Mouse (Mus musculus) heart, postnatal 36 days (tissue): ENCODE measurements around the gene Ntng2. TPM values are rescaled to one million over a fixed set of nuclear protein-coding genes. Genes with fewer than 3 reads are reported as not detected.

Source experiments
- DNase-seq, 2 experiments: peaks; one replicate each; pipeline ENCODE4 v3.0.0; 2021 to 2022
- intact Hi-C: fragments of 180-260 bp; cut with DNase I; formaldehyde crosslinking; loops from one replicate; pipeline ENCODE4 v1.15.1; 2025
- total RNA-seq, 2 experiments: library from RNA; stranded (reverse); gene quantifications; 2 replicates each; pipeline ENCODE4 v1.2.3; 2021

The Ntng2 gene
- total RNA-seq, 2 experiments from 2014 or later, result 5.6 to 5.7 TPM

DNA sequence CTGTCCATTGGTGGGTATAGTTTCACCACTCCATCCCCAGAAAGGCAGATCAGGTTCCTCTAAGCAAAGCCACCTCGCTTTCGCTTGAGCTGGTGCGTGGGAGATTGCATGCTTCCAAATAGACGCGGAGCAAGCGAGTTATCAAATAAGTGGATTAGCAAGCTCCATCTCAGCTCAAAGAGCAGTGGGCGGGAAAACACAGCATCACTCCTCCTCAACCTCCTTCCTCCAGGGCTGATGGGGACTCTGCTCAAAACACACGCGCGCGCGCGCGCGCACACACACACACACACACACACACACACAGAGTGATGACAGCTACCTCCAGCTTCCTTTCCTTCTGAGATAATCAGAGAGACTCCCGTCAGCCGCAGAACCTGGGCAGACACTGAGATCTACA, 13.5 kb downstream of the Ntng2 start:
- no peak for DNase-seq
- intact Hi-C loops, result no loop called here

DNA sequence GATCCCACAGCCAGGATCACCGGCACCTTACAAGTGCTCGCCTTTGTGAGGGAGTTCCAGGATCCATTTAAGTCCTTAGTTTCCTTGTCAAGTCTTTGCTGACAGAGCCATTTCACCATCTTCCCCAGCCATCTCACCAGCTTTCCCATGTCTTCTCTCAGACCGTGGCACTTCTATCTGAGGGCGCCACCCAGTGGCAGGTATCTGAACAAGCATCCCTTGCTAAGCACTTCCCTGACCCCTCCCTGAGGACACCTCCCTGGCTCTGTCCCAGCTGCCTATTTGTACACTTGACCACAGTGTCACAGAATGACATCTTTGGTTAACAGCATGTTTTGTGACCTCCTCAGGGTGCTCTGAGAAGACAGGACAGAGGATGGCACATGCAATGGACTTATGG, 15.2 kb downstream of the Ntng2 start:
- DNase-seq, result peak; percentile 71 to 72
- intact Hi-C loops, result loop anchor here (2.0 kb wide), 1 partner anchor 37 kb away; no protein-coding TSS in a partner anchor

DNA sequence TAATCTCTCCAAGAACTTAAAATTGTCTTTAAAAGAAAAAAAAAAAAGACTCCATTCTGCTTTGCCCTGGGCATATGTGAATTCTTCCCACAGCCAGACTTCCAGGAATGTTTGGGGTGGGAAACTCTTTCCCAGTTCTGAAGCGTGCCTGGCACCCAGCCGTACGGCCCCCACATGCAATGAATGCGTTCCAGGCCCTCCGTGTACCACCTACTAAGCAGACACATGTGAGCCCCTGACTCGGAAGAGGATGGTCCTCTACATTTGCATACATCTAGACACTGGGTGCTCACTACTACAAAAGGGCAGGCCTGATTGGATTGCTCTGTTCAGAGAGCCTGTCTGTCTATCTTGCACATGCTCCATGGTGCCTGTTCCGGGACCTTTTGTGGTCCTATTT, 17.0 kb downstream of the Ntng2 start:
- intact Hi-C loops, result loop anchor here (2.0 kb wide), 1 partner anchor 35 kb away; no protein-coding TSS in a partner anchor
- DNase-seq, result no peak

DNA sequence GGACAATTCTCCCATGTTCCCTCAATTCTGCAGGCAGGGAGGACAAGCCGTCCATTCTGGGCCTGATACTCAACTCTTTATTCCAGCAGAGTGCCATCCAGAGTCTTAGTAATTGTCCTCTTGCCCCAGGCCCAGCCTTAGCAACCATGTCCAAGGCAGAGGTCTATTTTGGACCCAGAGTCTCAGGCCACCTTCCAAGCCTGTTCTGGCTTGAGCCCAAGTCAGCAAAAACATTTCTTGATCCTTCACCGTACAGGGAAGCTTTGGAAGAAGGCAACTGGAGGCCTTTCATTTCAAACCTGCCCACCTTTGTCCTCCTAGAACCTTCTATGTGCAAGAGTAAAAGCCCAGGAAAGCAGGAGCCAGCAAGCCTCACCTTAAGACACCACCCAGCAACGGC, 17.8 kb downstream of the Ntng2 start:
- intact Hi-C loops, result no loop called here

DNA sequence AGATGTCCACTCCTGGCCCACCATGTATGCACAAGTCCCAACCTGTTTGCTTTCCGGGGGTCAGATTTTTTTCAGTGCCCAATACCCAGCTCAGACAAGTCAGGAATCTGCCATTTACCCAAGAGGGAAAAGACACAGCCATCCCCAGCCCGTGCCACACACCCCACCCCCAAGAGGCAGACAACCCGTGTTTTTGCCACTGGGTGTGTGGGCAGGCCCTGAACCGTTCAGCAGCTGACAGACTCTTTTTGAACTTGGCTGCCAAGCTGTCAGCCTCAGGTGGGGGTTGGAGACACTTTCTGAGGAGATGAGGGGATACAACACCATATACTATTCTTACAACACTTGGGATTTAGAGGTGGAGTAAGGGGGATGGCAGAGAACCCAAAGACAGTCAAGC, 18.8 kb downstream of the Ntng2 start:
- intact Hi-C loops, result no loop called here
- DNase-seq, result no peak

More for the DNA sequence above, 17.8 kb downstream of the Ntng2 start:
- no peak for DNase-seq

DNA sequence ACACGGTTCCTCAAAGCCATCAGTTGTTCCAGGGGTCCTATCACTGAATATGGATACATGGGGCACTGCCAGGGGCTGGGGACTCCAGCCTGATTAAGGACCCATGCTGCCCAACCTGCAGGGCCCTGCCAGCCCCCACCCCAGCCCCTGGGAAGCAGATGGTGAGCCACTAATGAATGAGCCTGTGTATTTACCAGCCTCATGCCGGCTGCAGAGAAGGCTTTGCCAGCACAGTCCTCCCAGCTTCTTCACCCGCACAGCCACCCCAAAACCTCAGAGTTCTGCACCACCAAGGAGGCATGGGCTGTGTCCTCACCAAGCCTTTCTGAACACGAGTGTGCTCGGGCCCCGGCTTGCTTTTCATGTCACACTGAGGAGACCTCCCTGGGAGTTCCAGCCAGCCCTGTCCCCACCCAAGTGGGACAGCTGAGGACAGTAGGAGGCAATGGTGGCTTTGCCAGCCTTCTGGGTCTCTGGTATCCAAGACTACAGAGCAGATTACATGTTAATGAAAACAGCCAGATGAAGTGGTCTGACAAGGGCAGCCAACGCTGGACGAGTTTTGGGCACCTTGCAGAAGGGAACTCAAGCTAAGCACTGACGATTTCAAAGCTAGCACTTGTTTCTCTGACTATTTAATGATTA, 22.5 kb downstream of the Ntng2 start:
- DNase-seq, result no peak
- intact Hi-C loops, result no loop called here

DNA sequence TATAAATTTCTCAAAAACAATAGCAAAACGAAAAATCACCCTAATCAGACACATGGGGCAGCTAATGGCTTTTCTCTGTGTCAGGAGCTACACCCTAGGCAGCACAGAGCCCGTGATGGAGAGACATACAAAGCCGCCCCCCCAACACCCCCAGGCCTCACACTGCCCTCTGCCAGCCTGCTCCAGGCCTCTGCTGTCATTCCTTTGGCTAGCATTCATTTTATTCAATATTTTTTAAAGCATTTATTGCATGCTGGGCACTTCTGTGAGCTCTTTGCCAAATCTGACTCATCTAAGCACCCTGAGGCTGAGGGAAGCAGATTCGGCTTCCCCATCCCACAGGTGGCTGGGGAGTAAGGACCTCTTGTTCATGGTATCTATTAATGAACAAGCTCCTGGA, 26.1 kb downstream of the Ntng2 start:
- intact Hi-C loops, result no loop called here
- DNase-seq, result no peak

DNA sequence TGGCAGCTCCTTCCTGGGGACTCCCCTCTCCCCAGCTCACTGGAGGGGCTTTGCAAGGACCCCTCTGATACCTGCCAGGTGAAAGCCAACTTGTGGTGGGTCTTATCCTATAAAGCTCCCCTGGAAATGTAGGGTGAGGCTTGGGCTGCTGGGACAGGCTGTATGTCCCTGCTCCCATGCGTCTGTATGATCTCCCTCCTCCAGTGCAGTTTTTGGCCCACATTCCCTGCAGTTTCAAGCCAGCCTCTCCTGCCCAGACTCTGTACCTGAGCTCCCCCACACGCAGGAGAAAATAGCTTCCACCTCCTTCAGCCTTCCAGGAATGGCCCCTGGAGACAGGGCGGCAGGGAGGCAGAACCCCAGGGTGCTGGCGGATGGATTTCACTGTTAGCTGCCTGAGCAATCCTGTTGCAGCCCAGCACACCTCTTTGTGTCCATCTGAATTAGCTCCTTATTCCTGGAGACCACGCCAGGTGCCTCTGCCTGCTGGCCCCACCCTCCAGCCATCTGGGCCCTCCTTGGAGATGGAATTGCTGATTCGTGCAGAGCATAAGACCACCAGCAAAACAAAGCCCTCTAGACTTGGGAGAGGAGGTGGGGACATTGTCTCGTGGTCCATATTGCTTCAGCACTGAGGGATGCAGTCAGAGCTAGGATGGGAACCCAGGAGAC, 29.1 kb downstream of the Ntng2 start:
- intact Hi-C loops, result no loop called here
- DNase-seq, result no peak

DNA sequence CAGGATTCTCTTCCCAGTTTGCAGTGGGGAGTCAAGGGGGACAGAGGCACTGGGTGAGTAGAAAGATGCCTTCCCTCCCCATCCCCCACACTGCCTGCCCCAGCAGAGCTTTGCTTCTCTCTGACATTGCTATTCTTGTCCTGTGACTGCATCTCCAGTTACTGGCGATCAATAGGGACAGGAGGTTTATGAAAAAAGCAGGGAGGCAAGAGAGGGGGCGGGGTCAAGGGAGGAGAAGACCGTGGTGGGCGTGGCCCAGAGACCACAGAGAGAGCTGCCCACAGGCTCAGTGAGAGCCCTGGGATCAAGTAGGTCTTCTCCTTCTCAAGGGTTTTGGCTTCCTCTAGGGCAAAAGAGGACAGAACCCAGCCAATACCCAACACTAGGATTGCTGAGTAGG, 30.5 kb downstream of the Ntng2 start:
- intact Hi-C loops, result no loop called here
- no peak for DNase-seq

DNA sequence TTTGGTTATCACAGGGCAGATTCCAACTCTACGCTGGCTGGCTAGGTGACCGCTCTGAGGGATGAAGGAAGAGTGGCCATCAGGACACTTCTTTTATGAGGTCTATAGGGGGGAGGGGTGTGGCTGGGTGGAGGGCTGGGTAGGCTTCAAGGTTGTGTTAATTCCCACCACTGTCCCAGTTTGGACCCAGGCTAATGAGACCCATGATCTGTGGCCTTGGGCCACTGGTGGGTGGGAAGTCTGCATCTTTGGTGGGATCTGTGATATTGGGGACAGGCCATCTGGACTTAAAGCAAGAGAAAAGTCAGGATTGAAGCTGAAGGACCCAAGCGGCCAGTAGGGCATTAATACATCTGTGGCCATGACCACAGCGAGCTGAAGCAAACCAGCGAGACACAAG, 34.0 kb downstream of the Ntng2 start:
- intact Hi-C loops, result loop anchor here (5.0 kb wide), 2 partner anchors 363 to 383 kb away; no protein-coding TSS in a partner anchor
- DNase-seq, result no peak

DNA sequence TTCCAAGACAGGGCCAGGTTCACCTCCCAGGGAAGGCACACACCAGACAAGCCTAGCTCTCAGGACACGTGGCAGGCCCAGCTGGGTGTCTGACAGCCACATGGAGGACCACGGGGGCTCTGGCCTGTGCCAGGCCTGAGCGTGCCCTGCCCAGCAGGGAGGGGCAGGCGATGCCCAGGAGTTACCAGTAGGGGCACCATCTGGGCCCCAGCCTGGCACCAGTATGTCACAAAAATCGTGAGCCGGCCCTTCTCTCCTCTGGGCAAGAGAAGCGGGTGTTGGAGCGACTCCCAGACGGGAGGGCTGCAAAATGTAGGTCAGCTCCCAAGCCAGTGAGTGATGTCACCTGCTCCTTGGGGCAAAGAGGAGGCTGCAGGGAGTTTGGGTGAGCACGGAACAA, 34.9 kb downstream of the Ntng2 start:
- peak; percentile 60 to 74 for DNase-seq
- intact Hi-C loops, result loop anchor here (2.0 to 5.0 kb wide), 3 partner anchors 337 to 384 kb away; no protein-coding TSS in a partner anchor

DNA sequence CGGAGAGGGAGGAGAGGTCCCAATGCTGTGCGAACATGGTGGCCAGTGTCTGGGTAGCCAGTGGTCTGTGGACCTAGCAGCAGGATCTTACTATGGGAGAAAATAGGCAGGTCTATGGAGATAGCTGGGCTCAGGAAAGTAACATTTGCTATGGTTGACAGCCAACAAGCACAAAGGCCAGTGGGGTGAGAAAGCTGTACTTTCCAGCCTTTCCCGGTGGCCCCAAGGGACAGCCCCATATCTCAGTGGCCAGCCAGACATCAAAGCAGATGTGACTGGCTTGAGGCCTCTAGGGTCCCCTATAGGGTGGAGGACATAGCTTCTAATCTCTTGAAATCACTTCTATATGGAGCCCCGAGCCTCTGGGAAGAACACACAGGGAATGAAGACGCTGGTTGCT, 35.8 kb downstream of the Ntng2 start:
- intact Hi-C loops, result loop anchor here (2.0 to 5.0 kb wide), 3 partner anchors 338 to 385 kb away; no protein-coding TSS in a partner anchor
- DNase-seq, result no peak

DNA sequence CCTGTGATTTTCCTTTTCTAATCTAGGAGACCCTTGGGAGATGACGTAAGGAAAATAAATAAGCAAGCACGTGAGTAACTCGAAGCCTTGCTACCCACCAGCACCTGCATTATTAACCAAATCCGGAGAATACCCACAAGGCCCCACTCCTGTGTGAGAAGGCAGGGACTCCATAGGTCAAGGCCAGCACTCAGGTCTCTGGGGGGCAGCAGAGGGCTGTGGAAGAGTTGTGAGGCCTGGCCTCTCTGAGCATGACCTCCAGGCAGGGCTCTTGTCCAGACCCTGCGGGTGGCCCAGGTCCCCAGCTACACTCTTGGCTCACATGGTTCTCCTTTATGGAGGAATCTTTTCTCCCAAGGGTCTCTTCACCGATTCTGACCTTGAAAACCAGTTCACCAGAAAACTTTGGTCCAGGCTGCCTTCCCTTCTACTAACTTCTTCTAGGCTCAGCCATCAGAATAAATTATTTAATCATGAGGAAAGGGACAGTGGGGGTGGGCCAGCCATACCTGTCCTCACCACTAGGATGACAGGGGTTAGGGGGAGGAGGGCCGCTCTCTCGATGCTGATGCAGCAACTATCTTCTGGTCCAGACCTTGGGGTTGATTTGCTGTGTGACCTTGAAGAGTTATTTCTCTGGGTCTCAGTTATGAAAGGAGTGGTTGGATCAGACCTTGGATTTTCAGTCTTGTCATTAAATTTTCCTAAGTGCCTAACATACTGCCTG, 36.4 kb downstream of the Ntng2 start:
- intact Hi-C loops, result loop anchor here (2.0 to 5.0 kb wide), 3 partner anchors 338 to 386 kb away; no protein-coding TSS in a partner anchor
- peak; percentile 66 to 68 for DNase-seq

DNA sequence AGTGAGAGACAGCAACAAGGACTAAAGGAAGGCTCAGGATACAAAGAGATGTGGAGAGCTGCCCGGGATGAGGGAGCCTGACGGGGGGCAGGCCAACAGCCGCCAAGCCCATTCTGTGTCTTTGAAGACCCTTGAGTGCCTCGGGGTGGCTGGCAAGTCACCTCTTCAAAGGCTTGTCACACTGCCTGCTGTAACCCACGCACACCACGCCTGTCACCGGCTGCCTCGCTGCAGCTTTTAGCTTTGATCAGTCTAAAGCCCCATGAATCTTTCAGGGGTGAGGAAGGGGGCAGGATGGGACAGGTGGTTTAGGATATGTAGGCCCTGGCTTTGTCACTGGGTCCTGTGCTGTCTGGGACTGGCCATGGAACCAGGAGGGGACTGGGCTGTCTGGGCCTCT, 46.6 kb downstream of the Ntng2 start:
- intact Hi-C loops, result no loop called here
- DNase-seq, result no peak

DNA sequence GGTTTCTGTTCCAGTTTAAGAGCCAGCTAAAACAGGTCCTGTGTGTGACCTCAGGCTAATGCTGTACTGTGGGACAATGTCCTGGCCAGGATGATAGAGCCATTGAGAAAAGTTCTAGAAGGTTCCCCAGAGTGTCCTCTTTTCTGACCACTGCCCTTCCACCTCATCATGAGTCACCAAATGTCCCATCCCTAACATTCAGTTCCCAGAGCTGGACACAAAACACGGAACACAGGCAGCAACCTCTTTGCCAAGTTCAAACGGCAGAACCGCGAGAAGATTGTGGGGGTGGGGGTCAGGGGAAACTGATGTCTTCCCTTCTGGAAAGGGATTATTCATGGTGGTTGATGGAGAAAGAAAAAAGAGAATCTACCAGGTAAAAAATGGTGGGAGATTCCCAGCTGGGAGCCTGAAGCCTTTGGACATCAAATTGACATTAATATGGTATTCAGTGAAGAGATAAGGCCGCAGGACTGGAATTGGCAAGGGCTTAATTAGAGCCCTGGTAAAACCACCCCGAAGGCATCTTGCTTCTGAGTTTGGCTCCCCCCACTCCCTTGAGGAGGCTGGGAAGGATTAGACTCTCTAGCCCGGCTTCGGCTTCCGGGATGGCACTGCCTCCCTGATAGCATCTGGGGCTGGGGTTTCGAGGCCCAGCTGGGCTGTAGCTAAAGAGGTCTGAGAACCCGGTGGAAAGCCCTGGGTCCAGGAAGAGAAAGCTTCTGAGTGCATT, 51.4 kb downstream of the Ntng2 start:
- DNase-seq, result no peak
- intact Hi-C loops, result loop anchor here (2.0 to 5.0 kb wide), 3 partner anchors 35 to 403 kb away; no protein-coding TSS in a partner anchor

DNA sequence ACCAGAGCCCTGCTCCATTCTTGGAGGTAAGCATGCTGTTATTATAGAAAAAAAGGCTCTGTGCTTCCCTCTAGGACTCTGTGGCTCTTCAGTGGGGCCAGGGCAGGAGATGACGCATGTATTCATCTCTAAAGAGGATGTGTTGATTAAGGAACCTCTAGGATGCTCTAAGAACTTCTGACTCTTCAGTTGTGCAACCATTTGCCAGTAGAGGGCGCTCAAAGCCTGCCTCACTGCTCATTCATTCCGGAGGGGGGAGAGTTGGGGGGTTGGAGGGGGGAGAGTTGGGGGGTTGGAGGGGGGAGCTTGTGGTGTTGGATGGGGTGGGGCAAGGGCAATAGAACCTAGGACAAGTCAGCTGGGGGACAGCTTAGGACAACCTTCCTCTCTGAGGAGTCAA, 52.9 kb downstream of the Ntng2 start:
- intact Hi-C loops, result loop anchor here (2.0 to 5.0 kb wide), 3 partner anchors 37 to 405 kb away; no protein-coding TSS in a partner anchor
- peak in 1 of 2 experiments; percentile 64 for DNase-seq

DNA sequence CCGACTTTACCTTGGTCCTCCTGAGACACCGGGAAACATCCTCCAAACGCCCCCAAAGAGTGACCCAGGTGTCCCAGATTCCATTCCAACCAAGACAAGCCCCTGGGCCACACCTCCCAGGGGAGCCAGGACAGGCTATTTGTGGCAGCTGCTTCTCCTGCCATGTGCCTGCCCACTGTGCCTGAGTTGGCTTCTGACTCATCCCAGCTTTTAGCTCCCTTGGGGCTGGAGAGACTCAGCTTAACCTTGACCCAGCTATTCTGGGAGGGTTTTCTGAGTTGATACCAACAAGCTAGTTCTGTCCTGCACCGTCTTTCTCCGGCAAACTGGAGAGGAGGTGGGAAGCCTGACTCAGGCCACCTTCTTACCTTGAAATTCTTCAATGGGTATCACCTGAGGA, 54.4 kb downstream of the Ntng2 start:
- no peak for DNase-seq
- intact Hi-C loops, result no loop called here

DNA sequence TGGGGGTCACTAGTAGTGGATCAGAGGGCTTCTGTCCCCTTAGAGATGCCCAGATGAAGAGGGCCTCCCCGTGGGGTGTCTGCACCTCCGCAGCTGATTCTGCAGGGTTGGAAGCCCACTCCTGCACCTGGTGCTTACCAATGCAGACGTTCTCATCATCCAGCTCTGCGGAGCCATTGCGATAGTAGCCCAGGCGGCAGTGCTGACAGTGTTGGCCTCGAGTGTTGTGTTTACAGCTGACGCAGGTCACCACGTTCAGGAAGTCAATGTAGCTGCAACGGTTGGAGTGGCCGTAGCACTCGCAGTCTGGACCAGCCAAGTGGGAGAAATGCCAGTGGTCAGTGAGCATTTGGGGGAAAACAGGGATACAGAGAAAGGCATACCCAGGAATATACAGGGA, 56.0 kb downstream of the Ntng2 start:
- intact Hi-C loops, result no loop called here
- no peak for DNase-seq

DNA sequence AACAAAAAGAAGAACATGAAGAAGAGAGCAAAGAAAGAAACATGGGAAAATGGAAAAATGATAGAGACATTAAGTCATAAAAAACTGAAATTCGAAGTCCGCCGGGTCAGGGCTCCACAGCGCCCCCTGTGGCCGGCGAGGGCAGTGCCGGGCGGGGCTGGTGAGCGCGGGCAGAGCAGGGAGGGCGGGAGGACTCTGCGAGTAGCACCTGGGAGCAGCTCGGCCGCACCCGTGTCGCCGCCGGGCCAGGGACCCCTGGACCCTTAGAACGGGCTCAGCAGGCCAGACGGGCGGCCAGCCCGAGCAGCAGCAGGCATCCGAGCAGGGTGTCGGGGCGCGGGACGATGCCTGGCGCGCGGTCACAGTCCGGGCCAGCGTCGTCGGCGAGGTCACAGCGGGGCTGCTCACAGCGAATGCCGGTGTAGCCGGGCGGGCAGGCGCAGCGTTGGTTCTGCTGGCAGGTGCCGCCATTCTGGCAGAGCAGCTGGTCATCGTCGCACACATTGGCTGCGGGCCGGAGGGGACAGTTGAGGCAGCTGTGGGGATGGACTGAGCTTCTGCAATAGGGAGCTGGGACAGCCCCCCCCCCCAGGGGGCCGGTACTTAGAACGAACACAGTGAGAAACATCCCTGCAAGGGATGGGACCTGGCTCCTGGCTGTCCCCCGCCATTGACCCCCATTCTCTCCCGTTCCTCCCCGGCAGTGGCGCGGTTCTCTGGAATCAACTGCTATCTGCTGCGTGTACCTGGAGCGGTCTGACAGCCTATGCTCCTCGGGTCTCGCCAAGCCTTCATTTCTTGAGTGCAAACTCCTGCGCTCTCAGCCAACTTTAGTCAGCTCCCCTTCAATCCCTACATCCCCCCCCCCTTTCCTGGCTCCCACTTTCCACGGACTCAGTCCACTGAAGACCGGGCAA, 58.0 kb downstream of the Ntng2 start:
- peak; percentile 85 to 88 for DNase-seq
- intact Hi-C loops, result no loop called here
